Mouse (Mus musculus) frontal cortex, postnatal 25 days (tissue): Measurements from ENCODE around the gene Ski.

Experiments
- DNase-seq, 2 experiments: peaks; one replicate each; pipeline ENCODE4 v3.0.0; 2022; ENCODE audit warnings: low spot score in 2 of 2

Gene Ski

GRCm38 (mm10) chr4:155176210-155176609 lies 46.2 kb downstream of the Ski start:
- DNase-seq: no peak

- DNase-seq: no peak
Observed at GRCm38 (mm10) chr4:155173822-155174785, 48.3 kb downstream of the Ski start.

- DNase-seq: no peak
Observed at GRCm38 (mm10) chr4:155172909-155173821, 49.2 kb downstream of the Ski start.

GRCm38 (mm10) chr4:155171961-155172533 lies 50.3 kb downstream of the Ski start:
- no peak for DNase-seq

- no peak for DNase-seq
Observed at GRCm38 (mm10) chr4:155170614-155171212, 51.7 kb downstream of the Ski start.

GRCm38 (mm10) chr4:155168835-155169252 lies 53.5 kb downstream of the Ski start:
- DNase-seq: no peak

GRCm38 (mm10) chr4:155165861-155166260 lies 56.5 kb downstream of the Ski start:
- no peak for DNase-seq

- no peak for DNase-seq
Observed at GRCm38 (mm10) chr4:155164550-155164949, 57.8 kb downstream of the Ski start.

- no peak for DNase-seq
Observed at GRCm38 (mm10) chr4:155163685-155164084, 58.7 kb downstream of the Ski start.

GRCm38 (mm10) chr4:155163320-155163651 lies 59.1 kb downstream of the Ski start:
- no peak for DNase-seq

GRCm38 (mm10) chr4:155162433-155163319 lies 59.7 kb downstream of the Ski start:
- no peak for DNase-seq

- DNase-seq: no peak
Observed at GRCm38 (mm10) chr4:155158543-155158917, 63.9 kb downstream of the Ski start.

GRCm38 (mm10) chr4:155157871-155158542 lies 64.4 kb downstream of the Ski start:
- no peak for DNase-seq

- DNase-seq: no peak
Observed at GRCm38 (mm10) chr4:155156734-155157133, 65.7 kb downstream of the Ski start.

GRCm38 (mm10) chr4:155154986-155155385 lies 67.4 kb downstream of the Ski start:
- no peak for DNase-seq

- no peak for DNase-seq
Observed at GRCm38 (mm10) chr4:155153389-155154072, 68.9 kb downstream of the Ski start.

GRCm38 (mm10) chr4:155152476-155152875 lies 69.9 kb downstream of the Ski start:
- no peak for DNase-seq

- DNase-seq: no peak
Observed at GRCm38 (mm10) chr4:155151845-155152244, 70.5 kb downstream of the Ski start.

GRCm38 (mm10) chr4:155151221-155151788 lies 71.1 kb downstream of the Ski start:
- DNase-seq: no peak
